Mouse (Mus musculus) gastrocnemius, adult 2 months (tissue): Measurements from ENCODE around the gene Krtap12-1. TPM values are rescaled to one million over a fixed set of nuclear protein-coding genes. Genes with fewer than 3 reads are reported as not detected.
"Not testable (repeated sequence)": the region's sequence is repeated elsewhere in the genome, so short reads cannot be mapped to it uniquely, and the experiment has no call there.

ENCODE experiments used
- DNase-seq: peaks from one replicate; pipeline ENCODE4 v3.0.0; 2022
- H3K27ac ChIP-seq: fragments of 200-600 bp; 2 replicates; pipeline ENCODE4 v1.8.1; 2022; ENCODE audit warnings: mild to moderate bottlenecking
- H3K4me3 ChIP-seq: fragments of 200-600 bp; 2 replicates; pipeline ENCODE4 v1.8.1; 2022; ENCODE audit warnings: mild to moderate bottlenecking, moderate library complexity
- CTCF ChIP-seq: fragments of 200-600 bp; IDR thresholded peaks from 2 replicates; pipeline ENCODE4 v1.8.1; 2022; ENCODE audit warnings: antibody characterized with exemption, mild to moderate bottlenecking, moderate library complexity
- intact Hi-C: fragments of 180-260 bp; cut with DNase I; formaldehyde crosslinking; loops from one replicate; pipeline ENCODE4 v1.15.1; 2025
- total RNA-seq, 2 experiments: library from RNA; stranded (reverse); gene quantifications; 2 replicates each; pipeline ENCODE4 v1.2.3; 2021

The Krtap12-1 gene
- total RNA-seq, 2 experiments from 2014 or later: not detected

GRCm38 (mm10) chr10:77713734-77714133 is 6.7 kb upstream of the Krtap12-1 start:
- no peak overlapping the region for H3K27ac ChIP-seq
- no peak for DNase-seq
- intact Hi-C loops: no loop called here
- no peak for TF ChIP-seq CTCF
- H3K4me3 ChIP-seq: no peak overlapping the region

- TF ChIP-seq CTCF: no peak
- H3K27ac ChIP-seq: no peak within 1 kb of the TSS
- intact Hi-C loops: no loop called here
Observed at GRCm38 (mm10) chr10:77715507-77715906, 4.9 kb upstream of the Krtap12-1 start, which contains the start of gene Gm10142. Gene Gm10142 (plus strand): TSS chr10:77715807.

GRCm38 (mm10) chr10:77724855-77725254 is 4.5 kb downstream of the Krtap12-1 start:
- intact Hi-C loops: no loop called here
- TF ChIP-seq CTCF: no peak
- H3K4me3 ChIP-seq: no peak overlapping the region
- no peak for DNase-seq
- H3K27ac ChIP-seq: no peak overlapping the region

More at GRCm38 (mm10) chr10:77715507-77715906, 4.9 kb upstream of the Krtap12-1 start, which contains the start of gene Gm10142:
- no peak within 1 kb of the TSS for H3K4me3 ChIP-seq
- no peak for DNase-seq

- H3K27ac ChIP-seq: no peak within 1 kb of the TSS
- H3K4me3 ChIP-seq: no peak within 1 kb of the TSS
- TF ChIP-seq CTCF: no peak
- no peak for DNase-seq
- intact Hi-C loops: no loop called here
Observed at GRCm38 (mm10) chr10:77726186-77726585, 5.8 kb downstream of the Krtap12-1 start, which contains the start of gene Gm10100. Gene Gm10100 (plus strand): TSS chr10:77726486.

GRCm38 (mm10) chr10:77728280-77728679 is 7.9 kb downstream of the Krtap12-1 start:
- intact Hi-C loops: no loop called here
- peak; percentile 29 for TF ChIP-seq CTCF
- no peak overlapping the region for H3K4me3 ChIP-seq
- DNase-seq: no peak
- H3K27ac ChIP-seq: no peak overlapping the region

- H3K4me3 ChIP-seq: no peak overlapping the region
- no peak overlapping the region for H3K27ac ChIP-seq
- no peak for DNase-seq
- intact Hi-C loops: no loop called here
- TF ChIP-seq CTCF: peak; percentile 35
Observed at GRCm38 (mm10) chr10:77729241-77729640, 8.8 kb downstream of the Krtap12-1 start.

GRCm38 (mm10) chr10:77735928-77736327 is 15.5 kb downstream of the Krtap12-1 start:
- no peak for DNase-seq
- H3K4me3 ChIP-seq: no peak overlapping the region
- intact Hi-C loops: no loop called here
- H3K27ac ChIP-seq: no peak overlapping the region
- TF ChIP-seq CTCF: no peak

- Histone ChIP-seq H3K4me3 (no peak overlapping the region), H3K27ac (no peak overlapping the region)
- intact Hi-C loops: no loop called here
- TF ChIP-seq CTCF: no peak
- DNase-seq: no peak
Observed at GRCm38 (mm10) chr10:77738929-77739328, 18.5 kb downstream of the Krtap12-1 start.

GRCm38 (mm10) chr10:77741924-77742688 is 21.7 kb downstream of the Krtap12-1 start, which contains the start of gene Gm18596:
Gene Gm18596 (minus strand): TSS chr10:77742638.
- DNase-seq: not testable (repeated sequence)

GRCm38 (mm10) chr10:77750686-77751085 is 30.3 kb downstream of the Krtap12-1 start:
- intact Hi-C loops: loop anchor here (1.0 kb wide), 1 partner anchor 13 kb away; no protein-coding TSS in a partner anchor
- H3K4me3 ChIP-seq, H3K27ac ChIP-seq, DNase-seq: not testable (repeated sequence)

More at GRCm38 (mm10) chr10:77741924-77742688, 21.7 kb downstream of the Krtap12-1 start, which contains the start of gene Gm18596:
- H3K4me3 ChIP-seq, intact Hi-C loops, H3K27ac ChIP-seq: not testable (repeated sequence)

GRCm38 (mm10) chr10:77751254-77751653 is 30.9 kb downstream of the Krtap12-1 start, which contains the start of gene Gm9736:
Gene Gm9736 (minus strand): TSS chr10:77751354.
- not testable (repeated sequence) for H3K27ac ChIP-seq, DNase-seq
- intact Hi-C loops: loop anchor here (1.0 kb wide), 1 partner anchor 12 kb away; no protein-coding TSS in a partner anchor

GRCm38 (mm10) chr10:77752312-77752711 is 31.9 kb downstream of the Krtap12-1 start:
- H3K4me3 ChIP-seq, intact Hi-C loops, H3K27ac ChIP-seq, DNase-seq: not testable (repeated sequence)
- TF ChIP-seq CTCF: peak; percentile 13; the same call in 1 of the 2 replicates

More at GRCm38 (mm10) chr10:77751254-77751653, 30.9 kb downstream of the Krtap12-1 start, which contains the start of gene Gm9736:
- not testable (repeated sequence) for H3K4me3 ChIP-seq

GRCm38 (mm10) chr10:77753448-77753847 is 33.0 kb downstream of the Krtap12-1 start:
- peak; percentile 18; the same call in 1 of the 2 replicates for TF ChIP-seq CTCF
- DNase-seq: no peak
- H3K27ac ChIP-seq: no peak overlapping the region
- intact Hi-C loops: no loop called here
- H3K4me3 ChIP-seq: no peak overlapping the region

- intact Hi-C loops: not testable (repeated sequence)
Observed at GRCm38 (mm10) chr10:77759582-77759981, 39.2 kb downstream of the Krtap12-1 start, which contains the start of gene Gm3233. Gene Gm3233 (minus strand): TSS chr10:77759682.

More at GRCm38 (mm10) chr10:77759582-77759981, 39.2 kb downstream of the Krtap12-1 start, which contains the start of gene Gm3233:
- H3K27ac ChIP-seq, DNase-seq, H3K4me3 ChIP-seq: not testable (repeated sequence)
